Mouse (Mus musculus): ENCODE results near the gene Fbxl18.

Fbxl18 gene

DNA sequence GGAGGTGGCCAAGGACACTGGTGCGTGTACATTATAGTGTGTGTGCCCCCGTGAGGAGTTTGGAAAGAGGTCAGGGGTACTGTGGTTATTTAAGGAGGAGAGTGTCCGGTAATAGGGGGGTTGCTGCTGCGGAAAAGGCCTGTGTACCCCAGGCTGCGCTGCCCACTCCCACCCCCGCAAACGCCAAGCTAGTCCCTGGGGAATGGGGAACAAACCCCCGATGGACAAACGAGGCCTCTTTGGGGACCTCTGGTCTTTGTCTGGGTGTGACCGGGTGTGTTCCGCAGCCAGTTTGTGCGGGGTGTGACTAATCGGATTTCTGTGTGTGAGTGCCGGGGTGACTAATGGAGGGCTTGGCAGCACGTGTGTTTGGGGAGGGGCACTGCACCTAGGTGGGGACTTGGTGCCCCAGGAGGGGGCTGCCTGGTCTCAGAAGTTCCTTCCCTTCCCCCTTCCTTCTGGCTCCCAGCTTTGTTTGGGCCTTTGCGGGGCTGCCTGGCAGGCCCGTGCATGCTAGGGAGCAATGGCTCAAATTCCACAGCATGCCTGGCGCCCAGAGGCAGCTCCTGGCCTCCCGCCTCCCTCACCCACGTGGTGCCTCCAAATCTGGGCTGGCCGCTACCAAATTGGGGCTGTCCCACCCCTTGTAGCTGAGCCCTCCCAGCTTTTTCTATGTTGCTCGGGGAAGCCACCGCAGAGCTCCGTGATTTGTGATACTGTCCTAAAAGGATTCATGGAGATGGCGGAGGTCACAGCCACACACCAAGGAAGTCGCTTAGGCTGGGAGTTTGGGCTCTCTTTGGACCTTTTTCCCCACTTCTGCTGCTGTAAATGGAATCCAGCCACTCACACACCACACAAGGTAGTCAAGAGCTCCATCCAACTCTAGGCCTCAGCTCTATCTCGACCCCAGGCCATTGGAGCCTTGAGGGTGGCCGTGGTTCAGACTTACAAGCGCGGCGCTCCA is 71.8 kb downstream of the Fbxl18 start:
- peak; percentile 93 to 94 for DNase-seq (ENCODE audit: low spot score in 2 of 2)

DNA sequence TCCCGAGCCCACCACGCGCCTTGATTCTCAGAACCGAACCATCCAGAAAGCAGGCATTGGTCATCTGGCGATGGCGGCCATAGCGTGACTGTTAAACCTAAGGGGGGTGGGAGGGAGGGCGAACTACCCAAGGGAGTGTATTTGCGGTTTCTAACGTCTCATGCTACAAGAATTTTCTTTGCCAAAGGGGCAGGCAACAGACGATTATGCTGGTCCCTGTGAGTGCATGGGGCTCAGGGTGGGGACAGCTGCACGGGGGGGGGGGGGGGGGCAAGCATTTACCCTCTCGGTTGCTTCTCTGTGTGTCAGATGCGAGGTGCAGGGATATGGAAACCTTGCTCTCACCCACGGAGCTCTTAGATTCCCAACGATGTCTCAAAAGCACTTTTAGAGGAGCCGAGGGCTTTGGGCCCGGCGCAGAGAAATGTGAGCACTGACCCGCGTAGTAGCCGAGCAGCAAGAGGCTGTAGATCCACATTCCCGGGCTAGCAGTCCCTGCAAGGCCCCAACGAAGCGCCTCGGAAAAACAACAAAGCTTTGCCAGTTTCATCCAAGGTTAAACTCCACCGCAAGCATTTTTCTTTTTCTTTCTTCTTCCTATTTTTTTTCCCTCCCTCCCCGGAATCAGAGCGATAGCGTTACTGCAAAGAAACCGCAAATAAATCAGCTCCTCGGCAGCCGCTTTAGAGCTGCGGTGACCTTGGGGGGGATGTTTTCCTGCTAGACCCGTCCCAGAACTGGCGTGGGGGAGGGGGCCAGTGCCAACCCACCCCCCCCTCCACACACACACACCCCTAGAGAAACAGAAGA is 72.7 kb downstream of the Fbxl18 start:
- peak in 1 of 2 experiments; percentile 51 for DNase-seq (ENCODE audit: low spot score in 2 of 2)

DNA sequence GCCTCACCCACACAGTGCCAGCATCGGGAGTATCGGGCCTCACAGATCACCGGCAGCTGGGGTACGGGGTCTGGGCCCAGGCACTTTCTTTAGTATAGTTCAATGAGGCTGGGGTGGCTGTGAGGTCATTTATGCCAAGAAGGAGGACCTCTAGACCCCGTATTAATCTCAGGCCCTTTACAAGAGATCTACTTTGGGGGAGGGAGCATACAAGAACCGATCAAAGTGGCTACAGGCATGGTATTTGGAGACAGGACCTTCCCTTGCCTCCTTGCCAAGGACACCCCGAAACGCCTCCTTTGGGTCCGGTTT is 73.3 kb downstream of the Fbxl18 start:
- no peak for DNase-seq (ENCODE audit: low spot score in 2 of 2)

DNA sequence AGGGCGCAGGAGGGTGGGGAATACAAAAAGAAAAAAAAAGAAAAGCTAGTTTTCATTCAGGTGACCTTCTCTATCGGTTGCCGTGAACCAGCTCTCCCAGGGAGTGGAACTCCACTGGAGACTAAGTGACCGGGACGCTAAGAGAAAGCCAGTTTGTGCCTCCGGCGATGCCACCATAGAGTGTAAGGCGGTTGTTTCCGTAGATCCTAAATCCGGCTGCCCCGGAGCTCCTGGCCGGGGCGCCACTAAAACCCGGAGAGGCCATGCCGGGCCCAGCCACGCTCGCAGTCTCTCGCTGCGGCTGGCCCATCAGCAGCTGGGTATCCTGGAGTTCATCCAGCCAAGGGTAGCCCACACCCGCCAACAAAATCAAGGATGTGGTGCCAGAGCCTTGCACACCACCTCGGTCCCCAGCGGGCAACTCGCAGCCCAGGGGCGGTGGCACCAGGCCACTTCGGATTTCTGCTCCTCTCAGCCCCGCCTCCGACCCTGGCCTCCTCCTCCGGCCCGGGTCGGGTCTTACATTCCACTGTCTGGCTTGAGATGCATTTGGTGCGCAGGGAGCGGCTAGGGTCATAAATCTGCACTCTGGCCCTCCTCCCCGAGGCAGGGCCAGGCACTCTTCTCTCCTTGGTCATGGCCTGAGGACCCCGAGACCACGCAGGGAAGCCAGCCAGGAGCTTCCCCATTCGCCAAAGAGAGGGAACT is 73.8 kb downstream of the Fbxl18 start:
- peak; percentile 92 to 93 for DNase-seq (ENCODE audit: low spot score in 2 of 2)

DNA sequence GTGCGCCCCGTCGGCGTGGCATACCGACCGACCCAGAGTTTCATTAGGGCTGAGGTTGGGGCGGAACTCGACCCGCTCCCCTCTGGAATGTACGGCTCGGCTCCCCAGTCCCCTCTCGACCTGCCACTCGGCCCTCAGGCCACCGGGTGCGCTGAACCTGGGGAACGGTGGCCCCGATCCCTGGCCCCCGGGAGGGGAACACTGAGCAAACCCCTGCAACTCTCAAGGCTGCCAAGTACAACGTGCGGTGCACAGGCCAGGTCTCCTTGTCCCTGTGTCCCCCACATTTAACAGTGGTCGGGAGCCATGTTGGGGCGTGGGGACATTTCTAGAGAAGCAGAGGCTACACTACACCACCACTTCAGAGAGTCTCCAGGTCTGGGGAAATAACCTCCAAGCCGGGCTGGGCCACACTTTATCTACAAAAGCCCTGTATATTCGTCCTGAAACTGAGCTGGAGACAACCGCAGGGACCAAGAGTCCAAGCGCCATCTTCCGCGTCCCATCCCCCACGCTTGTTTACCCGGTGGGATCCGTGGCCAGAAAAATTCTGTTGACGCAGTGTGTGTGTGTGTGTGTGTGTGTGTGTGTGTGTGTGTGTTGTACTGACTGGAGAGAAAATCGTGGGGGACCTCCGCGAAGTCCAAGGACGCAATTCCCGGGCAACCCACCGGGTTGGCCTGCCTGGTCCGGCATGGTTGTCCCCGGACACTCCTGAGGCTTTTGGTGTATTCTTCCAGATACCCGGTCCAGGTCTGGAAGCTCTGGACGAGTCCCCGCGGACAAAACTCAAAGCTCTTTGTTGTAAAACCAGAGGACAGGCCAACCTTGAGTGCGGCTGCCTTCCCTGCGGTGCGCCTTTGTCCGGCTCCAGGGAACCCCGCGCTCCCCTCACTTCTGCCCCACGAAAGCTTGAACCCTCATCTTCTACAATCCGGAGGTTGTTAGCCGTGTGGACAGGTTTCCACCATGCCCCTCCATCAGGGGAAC is 74.7 kb downstream of the Fbxl18 start:
- DNase-seq (ENCODE audit: low spot score in 2 of 2): peak; percentile 65 to 78

DNA sequence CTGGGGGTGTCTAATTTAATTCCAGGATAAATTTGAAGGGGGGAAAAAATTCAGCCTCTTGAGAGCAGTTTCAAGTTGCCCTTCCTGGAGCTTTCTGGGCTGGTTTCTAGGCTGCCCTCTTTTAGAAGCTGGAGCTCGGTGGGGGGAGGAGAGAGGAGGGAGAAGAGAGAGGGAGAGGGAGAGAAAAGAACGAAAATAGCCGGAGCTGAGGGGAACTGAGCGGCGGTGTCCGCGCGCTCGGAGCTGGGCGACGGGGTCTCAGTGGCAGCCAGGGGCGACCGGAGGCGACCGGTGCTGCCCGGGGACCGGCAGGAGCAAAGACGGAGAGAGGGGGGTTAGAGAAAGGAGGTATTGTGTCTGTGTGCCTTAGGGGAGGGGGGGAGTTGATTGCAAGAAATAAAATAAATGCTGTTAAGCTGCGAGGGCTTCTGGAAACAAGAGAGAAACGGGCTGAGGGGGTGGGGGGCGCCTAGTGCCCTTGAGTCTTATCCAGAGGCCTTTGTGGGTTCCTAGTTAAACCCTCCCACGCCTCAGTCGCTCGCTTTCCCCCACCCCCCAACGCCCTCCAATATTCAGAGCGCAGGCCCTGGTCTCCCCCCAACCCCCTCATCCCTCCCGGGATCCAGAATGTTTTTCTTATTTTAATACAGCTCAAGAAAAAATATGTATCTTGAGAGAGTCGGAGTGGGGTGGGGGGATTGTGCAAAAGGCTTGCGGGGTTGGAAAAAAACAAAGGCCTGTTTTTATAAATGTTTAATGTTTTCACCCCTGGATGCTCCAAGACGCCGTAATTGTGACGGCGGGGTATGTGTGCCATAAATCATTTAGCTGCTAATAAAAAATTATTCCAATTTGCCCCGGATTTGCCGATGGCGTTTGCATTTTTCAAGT is 75.6 kb downstream of the Fbxl18 start:
- DNase-seq (ENCODE audit: low spot score in 2 of 2): peak; percentile 57 to 66

DNA sequence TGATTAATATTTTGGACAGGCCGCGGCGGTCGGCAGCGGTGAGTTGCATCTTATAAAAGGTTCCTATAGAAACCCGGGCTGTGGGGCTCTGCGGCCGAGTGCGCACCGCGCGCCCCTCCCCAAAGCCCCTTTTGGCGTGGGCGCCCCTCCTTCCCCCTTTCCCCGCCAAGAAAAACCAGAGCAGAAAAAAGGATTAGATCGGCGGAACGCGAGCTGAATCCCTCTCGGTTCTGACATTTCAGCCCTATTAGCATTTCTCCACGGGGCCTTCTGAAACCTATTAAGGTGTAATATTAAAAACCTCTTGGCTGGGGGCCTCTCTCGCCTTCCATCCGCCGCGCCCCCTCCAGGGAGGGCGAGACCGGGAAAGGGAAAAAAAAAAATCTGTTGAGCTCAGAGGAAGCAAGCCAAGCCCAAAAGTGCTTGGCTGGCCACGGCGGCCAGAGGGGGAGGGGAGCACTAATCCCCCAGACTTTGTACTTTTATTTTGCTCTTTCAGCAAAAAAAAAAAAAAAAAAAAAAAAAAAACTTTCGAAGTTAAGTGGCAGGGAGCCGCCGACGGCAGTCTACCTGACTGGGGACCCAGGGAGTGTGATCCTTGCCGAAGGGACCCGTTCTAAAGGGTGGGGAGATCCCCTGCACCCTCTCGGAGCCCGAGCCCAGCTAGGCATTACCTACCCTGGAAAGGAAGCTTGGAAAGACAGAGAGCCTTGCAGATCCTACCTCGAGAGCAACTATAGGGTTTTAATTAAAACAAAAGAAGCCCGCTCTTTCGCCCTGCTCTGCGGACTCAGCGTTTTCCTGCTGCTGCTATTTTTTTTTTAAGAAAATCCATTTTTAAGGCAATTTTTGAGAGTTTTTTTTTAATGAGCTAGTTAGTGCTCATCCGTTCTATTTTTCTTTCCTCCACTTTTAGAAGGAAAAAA is 76.5 kb downstream of the Fbxl18 start:
- DNase-seq (ENCODE audit: low spot score in 2 of 2): peak; percentile 77 to 79

DNA sequence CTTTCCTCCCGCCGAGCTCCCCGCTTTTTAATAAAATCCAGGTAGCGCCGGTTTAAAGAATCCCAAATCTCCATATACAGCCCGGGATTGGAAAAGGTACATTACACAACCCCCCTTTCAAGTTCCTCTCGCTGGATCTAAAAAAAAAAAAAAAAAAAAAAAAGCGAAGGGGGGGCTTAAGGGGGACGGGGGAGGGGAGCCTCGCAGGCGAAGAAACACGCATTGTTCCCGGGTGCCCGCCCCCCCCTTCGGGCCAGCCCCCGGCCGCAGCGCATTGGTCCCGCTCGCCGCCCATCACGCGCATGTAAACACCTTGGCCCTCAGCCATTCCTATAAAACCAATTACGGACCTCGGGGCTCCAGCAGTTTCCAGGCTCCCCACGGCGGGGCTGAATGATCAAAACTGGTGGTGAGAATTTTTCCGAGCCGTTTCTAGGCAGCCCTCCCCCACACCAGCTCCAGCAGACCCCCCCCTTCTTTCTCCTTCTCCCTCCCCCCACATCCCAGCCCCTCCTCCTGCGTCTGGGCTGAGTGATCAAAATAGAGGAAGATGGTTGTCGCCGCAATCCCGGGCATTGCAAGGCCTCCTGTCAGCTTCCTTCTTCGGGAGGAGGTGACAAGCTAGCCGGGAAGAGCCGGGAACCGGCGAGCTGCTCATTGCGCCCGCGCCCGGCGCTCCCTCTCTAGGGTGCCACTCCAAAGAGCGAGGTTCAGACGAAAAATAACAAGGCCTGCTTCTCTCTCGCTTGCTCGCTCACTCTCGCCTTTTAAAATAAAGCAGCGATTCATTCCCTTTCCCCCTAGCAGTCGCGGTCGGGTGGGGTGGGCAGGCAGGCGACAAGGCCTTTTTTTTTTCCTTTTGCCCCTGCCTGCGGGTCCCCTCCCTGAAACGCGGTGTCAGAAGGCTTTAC is 77.4 kb downstream of the Fbxl18 start, which contains the start of gene Tnrc18:
Gene Tnrc18, minus strand, starts transcription at position 139 of the 911 bp plus-strand sequence.
- DNase-seq (ENCODE audit: low spot score in 2 of 2): peak; percentile 99

Measured in urinary bladder, postnatal 4 days (tissue).